ENCODE assay signal across 12 mouse cellular contexts in genomic region chr7:58743362-58744320, GRCm38 (mm10).
DNase-seq lines count a peak whose midpoint lies in the region; ATAC-seq lines count a peak whose summit lies in the region.
"Had no signal": no experiment of that assay in that cellular context is flagged by ENCODE, and none has a peak within 500 bp of the region (broad histone marks: within the 10 kb centered on the region; RNA-seq: fewer than 3 reads in every experiment).

No protein-coding gene starts in this region.

- H3K36me3 ChIP-seq in kidney, embryonic 15.5 days, result no peaks in the 10 kb centered on the region
- H3K36me3 ChIP-seq: hindbrain, embryonic 12.5 days; midbrain, embryonic 12.5 days; stomach, embryonic 15.5 days had no signal

- ATAC-seq in kidney, embryonic 15.5 days (replicated peaks; ENCODE audit: low FRiP score), result peak; percentile 50

- H3K27ac ChIP-seq in kidney, embryonic 15.5 days, result no peak overlapping the region
- H3K27ac ChIP-seq: hindbrain, embryonic 12.5 days; midbrain, embryonic 12.5 days; stomach, embryonic 15.5 days had no signal

- DNase-seq in adrenal gland, postnatal 14 days, result peak; percentile 35
- DNase-seq in adrenal gland, postnatal 25 days, result no peak
- no peak for DNase-seq in kidney, postnatal 25 days
- DNase-seq in thymus, postnatal 0 days (ENCODE audit: low spot score), result peak; percentile 55
- no peak for DNase-seq in thymus, postnatal 4 days
- peak; percentile 18 for DNase-seq in skeletal muscle tissue, adult 2 months (ENCODE audit: low read depth, low spot score)
- no peak for DNase-seq in left cerebral cortex, postnatal 10 days (ENCODE audit: extremely low spot score in 1 of 2, low spot score in 2 of 2)
- DNase-seq: left cerebral cortex, postnatal 4 days had no signal

- H3K9me3 ChIP-seq in kidney, embryonic 15.5 days (replicated peaks), result no peaks in the 10 kb centered on the region
- H3K9me3 ChIP-seq: hindbrain, embryonic 12.5 days; midbrain, embryonic 12.5 days; stomach, embryonic 15.5 days had no signal

- H3K9ac ChIP-seq in kidney, embryonic 15.5 days, result no peak overlapping the region
- H3K9ac ChIP-seq: hindbrain, embryonic 12.5 days; midbrain, embryonic 12.5 days; stomach, embryonic 15.5 days had no signal

- WGBS in kidney, embryonic 15.5 days, result 41% methylated on average over 4 of the region's 4 CpGs

- intact Hi-C loops in left cerebral cortex, postnatal 10 days (cut with DNase I), result loop anchor here (10.0 kb wide), 2 partner anchors 159 to 1229 kb away; partner anchors contain the start of gene Gabra5

- H3K4me3 ChIP-seq in kidney, embryonic 15.5 days (replicated peaks), result no peak overlapping the region
- H3K4me3 ChIP-seq: hindbrain, embryonic 12.5 days; midbrain, embryonic 12.5 days; stomach, embryonic 15.5 days had no signal

- H3K4me1 ChIP-seq in kidney, embryonic 15.5 days, result peaks cover 6% of the 10 kb centered on the region; the same call in 1 of the 2 replicates
- H3K4me1 ChIP-seq: hindbrain, embryonic 12.5 days; midbrain, embryonic 12.5 days; stomach, embryonic 15.5 days had no signal

- no peaks in the 10 kb centered on the region for H3K27me3 ChIP-seq in kidney, embryonic 15.5 days
- H3K27me3 ChIP-seq: hindbrain, embryonic 12.5 days; midbrain, embryonic 12.5 days; stomach, embryonic 15.5 days had no signal

- H3K4me2 ChIP-seq in kidney, embryonic 15.5 days, result no peak overlapping the region
- H3K4me2 ChIP-seq: hindbrain, embryonic 12.5 days; midbrain, embryonic 12.5 days; stomach, embryonic 15.5 days had no signal

Comparison
In these comparisons a context has a peak if more than half of its experiments do, and no peak if none do; other contexts are left out.
1. DNase-seq: peak in adrenal gland, postnatal 14 days (single experiment), thymus, postnatal 0 days (single experiment) and skeletal muscle tissue, adult 2 months (single experiment); none in adrenal gland, postnatal 25 days (single experiment), kidney, postnatal 25 days (0 of 2), thymus, postnatal 4 days (single experiment) and left cerebral cortex, postnatal 10 days (0 of 2).